Mouse (Mus musculus): Measurements from ENCODE around the gene Mcf2l. TPM values are rescaled to one million over a fixed set of nuclear protein-coding genes. Genes with fewer than 3 reads are reported as not detected.
A peak's percentile ranks its signal among the peaks of the same experiment; 100 is the strongest.

The Mcf2l gene
- total RNA-seq (2021) = 10 to 100 TPM; 36.0 to 42.4 TPM
- long read RNA-seq, experiment 1, partial matches to known transcripts = 4 of 21 reads
- long read RNA-seq, experiment 1, other reads (novel, unspliced or antisense) = 15 of 21 reads
- long read RNA-seq, experiment 2, partial matches to known transcripts = 7 of 29 reads
- long read RNA-seq, experiment 2, other reads (novel, unspliced or antisense) = 22 of 29 reads

DNA sequence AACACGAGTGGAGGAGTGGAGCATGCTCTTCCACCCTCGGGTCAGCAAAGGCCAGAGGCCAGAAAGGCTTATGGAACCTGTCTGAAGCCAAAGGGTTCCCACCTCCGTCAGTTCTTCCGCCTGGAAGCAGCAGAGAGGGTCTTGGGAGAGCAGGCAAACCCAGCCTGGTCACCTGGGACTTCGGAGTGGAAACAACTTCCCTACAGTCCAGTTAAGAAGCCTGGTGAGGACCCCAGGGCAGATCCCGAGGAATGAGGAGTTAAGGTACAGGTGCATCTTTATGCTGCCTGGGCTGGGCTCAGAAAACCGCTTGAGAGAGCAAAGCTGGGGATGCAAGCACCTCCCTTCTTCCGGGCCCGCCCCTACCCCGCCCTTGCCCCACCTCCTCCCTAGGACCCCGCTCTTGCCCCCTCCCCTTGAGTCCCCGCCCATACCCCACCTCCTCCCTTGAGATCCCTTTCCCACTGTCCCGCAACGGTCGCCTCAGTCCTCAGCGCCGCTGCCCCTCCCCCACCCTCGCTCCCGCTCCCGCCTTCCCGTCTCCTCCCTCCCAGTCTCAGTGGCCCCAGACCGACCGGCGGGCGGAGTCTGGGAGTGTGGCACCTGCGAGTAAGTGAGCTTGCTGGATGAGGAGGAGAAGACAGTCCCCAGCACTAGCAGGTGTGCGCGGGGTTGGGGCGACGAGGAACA lies at the start of gene Mcf2l:
Mcf2l (plus strand) TSS at position 450 of the 690 bp plus-strand sequence.
- DNase-seq (ENCODE audit: low spot score in 2 of 2) = peak in 1 of 2 experiments; percentile 28

DNA sequence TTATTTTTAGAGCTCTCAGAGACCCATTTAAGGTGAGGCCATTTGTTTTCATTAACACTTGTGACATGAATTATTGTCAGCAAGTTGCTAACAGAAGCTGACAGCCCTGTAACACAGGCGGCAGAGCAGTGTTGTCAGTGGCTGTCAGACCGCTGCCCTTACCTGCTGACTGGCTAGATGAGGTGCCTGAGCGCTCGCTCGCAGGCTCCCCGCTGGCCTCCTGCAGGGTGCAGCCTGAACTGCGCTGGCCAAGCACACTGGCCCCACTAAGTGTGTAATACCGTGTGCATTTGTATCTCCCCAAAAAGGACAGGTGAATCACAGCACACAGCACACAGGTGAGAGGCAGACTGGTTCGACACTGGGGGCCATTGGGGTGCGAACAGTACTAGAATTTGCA lies 49.0 kb upstream of the Mcf2l start:
- no peak for DNase-seq (ENCODE audit: low spot score in 2 of 2)

- DNase-seq (ENCODE audit: low spot score in 2 of 2) = no peak
Observed at GRCm38 (mm10) chr8:12825236-12825635, 48.4 kb upstream of the Mcf2l start.

- DNase-seq (ENCODE audit: low spot score in 2 of 2) = no peak
Observed at GRCm38 (mm10) chr8:12825686-12826237, 47.8 kb upstream of the Mcf2l start.

GRCm38 (mm10) chr8:12827124-12827523 lies 46.5 kb upstream of the Mcf2l start:
- DNase-seq (ENCODE audit: low spot score in 2 of 2) = no peak

- DNase-seq (ENCODE audit: low spot score in 2 of 2) = no peak
Observed at GRCm38 (mm10) chr8:12828298-12828697, 45.3 kb upstream of the Mcf2l start.

GRCm38 (mm10) chr8:12829381-12829780 lies 44.2 kb upstream of the Mcf2l start:
- no peak for DNase-seq (ENCODE audit: low spot score in 2 of 2)

DNA sequence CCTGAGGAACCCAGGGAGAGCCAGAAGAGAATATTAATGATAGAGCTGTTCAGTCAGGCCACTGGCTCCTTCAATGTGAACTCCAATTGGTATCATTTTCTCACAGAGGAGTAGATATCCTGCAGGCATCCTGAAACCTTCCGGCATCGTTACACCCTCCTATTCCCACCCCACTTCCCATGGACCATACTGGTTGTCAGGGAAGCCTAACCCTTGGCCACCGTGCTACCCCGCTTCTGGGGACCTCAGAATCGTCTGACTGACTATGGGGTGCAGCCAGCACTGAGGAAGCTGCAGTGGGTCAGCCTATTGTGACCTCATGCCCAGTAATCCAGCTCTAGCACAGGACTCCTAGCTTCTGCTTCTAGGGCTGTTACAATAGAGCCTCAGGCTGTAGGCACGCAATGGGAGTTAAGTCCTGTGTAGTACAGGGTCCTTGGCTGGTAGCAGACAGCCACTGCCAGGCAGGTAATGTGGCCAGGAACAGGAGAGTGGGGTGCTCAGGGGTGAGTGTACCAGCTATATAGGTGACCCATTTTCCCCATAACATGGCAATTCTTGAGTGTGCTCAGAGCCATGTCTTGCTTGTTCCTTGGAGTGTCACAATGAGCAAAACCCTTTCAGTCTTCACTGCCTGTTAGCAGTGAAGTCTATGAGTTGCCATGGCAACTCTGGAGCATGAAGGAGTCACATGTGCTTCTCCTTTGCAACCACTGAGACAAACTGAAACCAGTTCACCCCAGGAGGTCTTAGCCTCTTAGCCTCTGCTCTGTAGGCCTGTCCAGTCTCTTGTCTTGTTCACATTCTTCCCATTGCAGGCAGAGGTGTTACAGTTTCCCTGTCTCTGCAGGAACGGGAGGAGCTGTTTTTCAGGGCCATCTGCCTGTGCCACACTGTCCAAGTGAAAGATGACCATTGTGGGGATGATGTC lies 41.7 kb upstream of the Mcf2l start:
- DNase-seq (ENCODE audit: low spot score in 2 of 2) = no peak

GRCm38 (mm10) chr8:12833616-12834015 lies 40.0 kb upstream of the Mcf2l start:
- DNase-seq (ENCODE audit: low spot score in 2 of 2) = no peak

DNA sequence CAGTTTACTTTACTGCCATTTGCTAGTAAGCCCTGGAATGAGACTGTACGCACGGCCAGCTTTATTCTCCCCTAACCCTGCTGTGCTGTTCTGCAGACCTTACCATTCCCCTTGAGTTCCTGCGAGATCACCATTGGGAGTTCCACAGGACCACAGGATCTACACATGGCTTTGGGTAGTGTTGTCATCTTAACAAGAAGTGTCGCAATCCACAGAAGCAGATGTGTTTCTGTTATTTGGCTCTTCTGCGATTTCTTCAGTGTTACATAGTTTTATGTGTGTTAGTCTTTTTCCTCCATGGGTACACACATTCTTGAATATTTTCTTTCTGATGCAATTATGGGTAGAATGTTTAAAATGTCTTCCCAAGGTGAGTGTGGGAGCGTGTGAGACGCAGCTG lies 32.8 kb upstream of the Mcf2l start:
- DNase-seq (ENCODE audit: low spot score in 2 of 2) = no peak

DNA sequence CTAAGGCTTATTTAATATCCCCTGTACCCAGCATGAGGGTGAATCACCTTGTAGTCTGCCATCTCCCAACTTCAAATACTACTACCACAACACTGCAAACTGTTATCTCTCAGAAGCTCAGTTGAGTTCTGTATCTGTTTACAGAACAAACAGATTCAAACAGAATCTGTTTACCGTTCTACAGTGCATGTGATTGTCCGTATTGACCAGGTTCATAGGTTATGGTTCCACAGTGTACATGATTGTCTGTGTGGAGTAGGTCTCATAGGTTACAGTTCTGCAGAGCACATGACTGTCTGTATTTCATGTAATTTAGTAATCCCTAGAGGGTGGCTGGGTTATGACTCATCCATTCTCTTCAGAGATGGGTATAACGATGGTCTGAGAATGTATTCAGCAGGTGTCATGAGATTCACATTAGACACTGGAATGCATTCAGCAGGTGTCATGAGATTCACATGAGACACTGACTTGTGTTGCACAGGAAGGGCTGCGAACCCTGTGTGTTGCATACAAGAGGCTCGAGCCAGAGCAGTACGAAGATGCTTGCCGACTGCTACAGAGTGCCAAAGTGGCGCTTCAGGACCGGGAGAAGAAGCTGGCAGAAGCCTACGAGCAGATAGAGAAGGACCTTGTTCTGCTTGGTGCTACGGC lies 31.1 kb upstream of the Mcf2l start:
- no peak for DNase-seq (ENCODE audit: low spot score in 2 of 2)

DNA sequence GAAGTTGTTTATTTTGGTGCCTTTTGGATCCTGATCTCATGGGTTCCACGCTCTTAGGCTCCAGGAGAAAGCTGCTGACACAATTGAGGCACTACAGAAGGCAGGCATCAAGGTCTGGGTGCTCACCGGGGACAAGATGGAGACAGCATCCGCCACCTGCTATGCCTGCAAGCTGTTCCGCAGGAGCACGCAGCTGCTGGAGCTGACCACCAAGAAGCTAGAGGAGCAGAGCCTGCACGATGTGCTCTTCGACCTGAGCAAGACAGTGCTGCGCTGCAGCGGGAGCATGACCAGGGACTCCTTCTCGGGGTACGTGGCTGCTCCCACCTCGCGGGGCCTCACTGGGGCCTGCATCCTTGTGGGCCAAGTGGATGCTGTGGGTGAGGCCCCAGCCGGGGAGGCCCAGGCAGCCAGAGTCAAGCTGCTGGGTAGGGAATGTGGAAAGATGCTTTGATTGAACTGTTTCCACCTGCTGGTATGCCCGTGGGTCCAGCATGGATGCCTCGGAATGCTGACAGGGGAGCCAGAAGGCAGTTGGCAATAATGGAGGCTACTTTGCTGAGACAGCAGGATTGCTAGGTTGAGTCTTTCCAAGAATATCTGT lies 29.2 kb upstream of the Mcf2l start:
- no peak for DNase-seq (ENCODE audit: low spot score in 2 of 2)

DNA sequence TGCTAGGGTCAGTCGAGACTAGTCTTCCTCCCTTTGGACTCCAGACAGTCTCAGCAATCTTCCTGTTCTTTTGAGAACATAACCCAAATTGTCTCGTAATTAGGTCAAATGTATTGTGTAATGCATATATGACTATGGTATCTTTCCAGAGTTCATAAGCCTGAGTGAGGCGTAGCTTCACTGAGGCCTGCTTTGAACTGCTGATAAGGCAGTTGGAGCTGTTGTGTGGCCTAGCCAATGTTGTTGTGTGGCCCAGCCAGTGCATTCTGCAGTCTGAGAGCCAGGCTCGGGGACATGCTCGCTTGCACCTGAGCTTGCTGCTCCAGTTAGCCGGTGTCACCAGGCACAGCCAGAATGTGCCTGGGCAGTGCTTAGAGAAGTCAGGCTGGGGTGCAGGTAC lies 27.2 kb upstream of the Mcf2l start:
- DNase-seq (ENCODE audit: low spot score in 2 of 2) = no peak

DNA sequence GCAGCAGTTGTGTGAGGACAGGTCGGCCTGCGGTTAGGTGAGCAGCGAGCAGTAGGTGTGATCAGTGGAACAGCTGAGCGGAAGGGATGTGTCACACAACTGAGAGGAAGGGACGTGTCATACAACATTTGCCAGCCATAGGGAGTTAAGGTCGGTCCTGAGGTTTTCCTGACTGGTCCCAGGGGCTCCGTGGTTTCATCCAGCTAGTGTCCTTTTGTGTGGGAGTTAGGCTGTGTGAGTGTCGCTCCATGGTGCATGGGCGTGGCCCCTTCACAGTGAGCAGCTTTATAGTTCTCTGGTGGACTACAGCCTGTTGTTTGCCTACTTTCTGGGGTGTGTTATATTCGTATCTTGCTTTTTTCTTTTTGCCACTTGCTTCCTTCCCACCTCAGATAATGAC lies 22.4 kb upstream of the Mcf2l start:
- DNase-seq (ENCODE audit: low spot score in 2 of 2) = no peak

- no peak for DNase-seq (ENCODE audit: low spot score in 2 of 2)
Observed at GRCm38 (mm10) chr8:12856038-12856437, 17.6 kb upstream of the Mcf2l start.

- no peak for DNase-seq (ENCODE audit: low spot score in 2 of 2)
Observed at GRCm38 (mm10) chr8:12863061-12863460, 10.5 kb upstream of the Mcf2l start.

DNA sequence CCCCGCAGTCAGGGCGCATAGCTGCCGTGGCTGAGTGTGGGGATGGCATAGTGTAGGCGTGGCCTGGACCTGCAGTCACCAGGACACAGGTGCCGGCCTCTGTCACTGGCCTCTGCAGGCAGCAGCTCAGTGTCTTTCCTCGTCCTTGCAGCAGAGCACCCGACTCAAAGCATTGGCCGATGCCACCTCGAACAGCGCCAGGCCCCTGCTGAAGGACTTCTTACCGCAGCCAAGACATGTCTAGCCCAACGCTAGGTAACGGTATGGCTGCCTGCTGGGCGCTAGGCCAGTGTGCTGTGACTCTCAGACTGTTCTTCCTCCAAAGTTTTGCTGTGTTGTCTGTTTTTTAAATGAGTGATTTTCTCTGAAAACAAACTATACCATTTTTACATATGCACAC lies 10.0 kb upstream of the Mcf2l start:
- no peak for DNase-seq (ENCODE audit: low spot score in 2 of 2)

- DNase-seq (ENCODE audit: low spot score in 2 of 2) = no peak
Observed at GRCm38 (mm10) chr8:12865790-12866189, 7.8 kb upstream of the Mcf2l start.

DNA sequence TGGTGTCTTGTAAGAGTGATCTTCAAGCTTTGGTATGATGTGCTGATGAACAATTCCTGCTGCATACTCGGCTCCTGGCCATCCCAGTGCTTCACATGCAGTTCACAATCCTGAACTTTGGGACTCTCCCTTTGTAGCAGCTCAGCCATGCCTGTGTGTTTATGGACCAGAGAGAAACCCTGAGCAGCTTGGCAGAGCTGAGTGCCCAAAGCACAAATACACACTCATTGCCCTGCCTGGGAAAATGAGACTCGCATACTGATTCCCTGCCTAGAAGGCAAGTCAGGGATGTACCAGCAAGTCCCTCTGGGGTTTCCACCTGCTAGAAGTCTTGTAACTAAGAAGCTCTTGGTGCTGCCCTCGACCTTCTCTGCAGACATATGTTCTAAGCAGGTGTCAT lies 3.9 kb upstream of the Mcf2l start:
- no peak for DNase-seq (ENCODE audit: low spot score in 2 of 2)

DNA sequence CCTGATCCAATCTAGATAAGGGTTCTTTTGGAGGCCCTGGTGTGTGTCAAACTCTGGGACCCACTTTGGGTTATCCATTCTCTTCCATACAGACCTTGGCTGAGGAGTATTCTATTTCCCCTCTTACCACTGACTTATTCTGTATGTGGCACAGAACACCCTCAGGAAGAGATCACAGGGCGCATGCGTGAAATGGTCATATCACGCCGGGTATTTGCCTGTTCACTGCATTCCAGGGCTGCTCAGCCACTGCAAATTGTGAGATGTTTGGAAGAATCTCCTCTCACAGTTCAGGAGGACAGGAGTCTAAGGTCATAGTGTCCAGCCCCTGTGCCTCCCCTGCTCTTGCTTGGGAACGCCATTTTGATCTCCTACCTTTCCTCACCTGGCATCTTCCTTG lies 3.0 kb upstream of the Mcf2l start:
- no peak for DNase-seq (ENCODE audit: low spot score in 2 of 2)

GRCm38 (mm10) chr8:12871461-12871860 lies 2.1 kb upstream of the Mcf2l start:
- DNase-seq (ENCODE audit: low spot score in 2 of 2) = no peak
